Mouse (Mus musculus) ES-E14 (cell line): ENCODE measurements around the gene Slc6a20b. TPM values are rescaled to one million over a fixed set of nuclear protein-coding genes. Genes with fewer than 3 reads are reported as not detected.

Experiments used
- DNase-seq: peaks from one replicate; pipeline ENCODE4 v3.0.0-alpha.2; 2013; ENCODE audit warnings: low read depth, low spot score
- H3K27ac ChIP-seq: 2 replicates; pipeline ENCODE4 v1.5.1; 2012; ENCODE audit warnings: low read depth, mild to moderate bottlenecking, low read length, moderate library complexity, mixed read lengths; ENCODE audit not compliant: poor library complexity, insufficient read depth, severe bottlenecking
- H3K36me3 ChIP-seq: 2 replicates; pipeline ENCODE4 v1.6.1; 2012; ENCODE audit warnings: mild to moderate bottlenecking, low read length, moderate library complexity, mixed read lengths; ENCODE audit not compliant: control insufficient read depth, poor library complexity, insufficient read depth, severe bottlenecking
- H3K4me1 ChIP-seq, 2 experiments: fragments of 150-350 bp in 1 of 2; sonication (generic) in 1 of 2; 2 replicates each; pipeline ENCODE4 v1.6.1; 2012; ENCODE audit warnings: low read length in 2 of 2, mild to moderate bottlenecking in 1 of 2, mixed read lengths in 1 of 2; ENCODE audit not compliant: control insufficient read depth in 2 of 2, insufficient read depth in 2 of 2, poor library complexity in 1 of 2
- H3K4me3 ChIP-seq, 2 experiments: fragments of 150-350 bp in 1 of 2; sonication (generic) in 1 of 2; 2 replicates each; pipeline ENCODE4 v1.5.1; 2012; ENCODE audit warnings: low read length in 2 of 2, low read depth in 1 of 2, mild to moderate bottlenecking in 1 of 2, mixed read lengths in 1 of 2; ENCODE audit not compliant: insufficient read depth in 1 of 2, poor library complexity in 1 of 2, severe bottlenecking in 1 of 2
- H3K9ac ChIP-seq: 2 replicates; pipeline ENCODE4 v1.6.1; 2012; ENCODE audit warnings: low read depth, mild to moderate bottlenecking, low read length, mixed read lengths; ENCODE audit not compliant: poor library complexity, insufficient read depth, severe bottlenecking
- H3K9me3 ChIP-seq: fragments of 150-350 bp; sonication (generic); 2 replicates; pipeline ENCODE4 v1.6.1; 2012; ENCODE audit warnings: low read depth, mild to moderate bottlenecking, low read length; ENCODE audit not compliant: control insufficient read depth, insufficient read depth
- CHD2 ChIP-seq: IDR thresholded peaks from 2 replicates; pipeline ENCODE4 v1.6.1; 2014; ENCODE audit warnings: mild to moderate bottlenecking, low read depth, low read length, inconsistent platforms
- HCFC1 ChIP-seq: IDR thresholded peaks from 2 replicates; pipeline ENCODE4 v1.6.1; 2012; ENCODE audit warnings: low read length, inconsistent platforms, borderline replicate concordance; ENCODE audit not compliant: insufficient read depth
- MAFK ChIP-seq: IDR thresholded peaks from 2 replicates; pipeline ENCODE4 v1.6.1; 2014; ENCODE audit warnings: mild to moderate bottlenecking, low read depth, low read length, inconsistent platforms; ENCODE audit not compliant: insufficient read depth
- ZC3H11A ChIP-seq: IDR thresholded peaks from 2 replicates; pipeline ENCODE4 v1.6.1; 2012; ENCODE audit warnings: low read depth, mild to moderate bottlenecking, inconsistent platforms, low read length, borderline replicate concordance
- ZNF384 ChIP-seq: IDR thresholded peaks from 2 replicates; pipeline ENCODE4 v1.6.1; 2012; ENCODE audit warnings: low read depth, low read length, inconsistent platforms
- in situ Hi-C, 2 experiments: fragments of 600-800 bp; cut with MboI; formaldehyde crosslinking; loops; one replicate each; pipeline ENCODE4 v1.15.1; 2025; ENCODE audit warnings: low sequenced_read_pairs in 2 of 2, inconsistent platforms in 1 of 2; ENCODE audit not compliant: unreplicated experiment in 2 of 2
- total RNA-seq: library from RNA; depleted of rRNA; stranded (reverse); fragments of 300-350 nt; gene quantifications from 2 replicates; pipeline ENCODE4 v1.2.3, GENCODE M21; 2012; rRNA removed

Gene Slc6a20b
- total RNA-seq, 1 experiment, result 0.31 TPM

DNA sequence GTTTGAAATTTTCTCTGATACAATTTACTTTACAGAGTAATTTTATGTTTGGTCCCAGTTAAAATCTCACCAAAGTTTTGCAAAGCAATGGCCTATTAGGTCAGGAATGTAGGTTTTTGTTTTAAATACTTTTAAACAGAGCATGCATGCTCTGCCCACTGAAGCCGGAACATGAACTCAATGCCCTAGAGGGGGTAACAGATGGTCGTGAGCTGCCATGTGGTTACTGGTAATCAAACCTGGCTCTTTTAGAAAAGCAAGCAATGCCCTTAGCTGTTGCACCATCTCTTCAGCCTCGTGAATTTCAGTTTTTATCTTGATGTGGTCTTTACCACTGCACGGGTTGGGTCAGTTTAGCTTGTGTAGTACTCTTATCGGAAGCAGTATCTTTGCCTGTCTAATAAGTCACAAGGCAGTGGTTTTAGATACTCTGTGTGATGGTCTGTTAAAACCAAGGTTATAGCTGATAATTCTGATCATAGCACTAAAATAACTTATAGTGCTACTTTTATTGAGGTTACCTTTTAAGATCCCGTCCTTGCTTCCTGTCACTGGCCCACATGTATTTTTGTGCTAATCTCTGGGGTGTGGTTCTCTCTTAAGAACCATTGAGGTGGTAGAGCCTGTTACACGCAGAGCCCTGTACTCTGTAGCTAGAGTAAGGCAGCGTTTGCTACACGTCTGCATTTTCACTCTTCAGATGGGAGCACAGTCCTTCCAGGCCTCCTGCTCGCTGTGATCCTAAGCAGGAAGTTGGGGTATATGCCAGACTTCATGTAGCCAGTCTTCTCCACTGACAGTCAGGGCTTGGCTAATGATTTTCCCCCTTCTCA is 54.8 kb downstream of the Slc6a20b start:
- no peak overlapping the region for H3K27ac ChIP-seq
- no peak overlapping the region for H3K4me3 ChIP-seq
- TF ChIP-seq ZC3H11A, result no peak
- TF ChIP-seq ZNF384, result no peak
- no peak for TF ChIP-seq HCFC1
- no peak for TF ChIP-seq MAFK
- TF ChIP-seq CHD2, result no peak
- H3K9me3 ChIP-seq, result no peaks in the 10 kb centered on the region
- H3K4me1 ChIP-seq, result peaks cover 0 to 3% of the 10 kb centered on the region in 2 experiments; a peak in 1 of 4 replicates
- no peak overlapping the region for H3K9ac ChIP-seq
- no peak for DNase-seq
- in situ Hi-C loops, result no loop called here
- H3K36me3 ChIP-seq, result no peaks in the 10 kb centered on the region; the same call in 1 of the 2 replicates

DNA sequence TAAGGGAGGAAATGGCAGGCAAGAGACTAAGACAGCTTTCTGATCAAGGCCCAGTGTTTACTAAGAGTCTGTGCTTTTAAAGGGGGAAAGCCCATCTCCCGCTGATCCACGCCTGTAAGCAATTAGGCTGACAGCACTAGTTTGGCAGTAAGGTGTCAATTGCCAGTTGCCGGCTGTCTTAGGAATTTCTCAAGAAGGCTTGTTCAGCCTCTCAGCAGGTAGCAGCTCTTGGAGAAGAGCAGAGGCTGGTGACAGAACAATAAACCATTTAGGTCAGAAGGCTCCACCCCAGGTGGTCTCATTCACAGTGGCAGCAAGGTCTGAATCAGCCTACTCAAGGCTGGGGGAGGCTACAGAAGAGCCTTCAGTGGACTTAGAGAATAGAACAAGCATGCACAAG is 77.8 kb downstream of the Slc6a20b start:
- Histone ChIP-seq H3K27ac (no peak overlapping the region), H3K36me3 (no peaks in the 10 kb centered on the region)
- peak; percentile 60 for DNase-seq

More for the DNA sequence above, 77.8 kb downstream of the Slc6a20b start:
- H3K9ac ChIP-seq, result no peak overlapping the region
- in situ Hi-C loops, result no loop called here
- no peak overlapping the region for H3K4me3 ChIP-seq
- peaks cover 0 to 7% of the 10 kb centered on the region in 2 experiments; a peak in 2 of 4 replicates for H3K4me1 ChIP-seq
- no peaks in the 10 kb centered on the region for H3K9me3 ChIP-seq
- no peak for TF ChIP-seq HCFC1
- TF ChIP-seq CHD2, result no peak
- no peak for TF ChIP-seq ZC3H11A
- TF ChIP-seq ZNF384, result no peak
- no peak for TF ChIP-seq MAFK

Other genes starting within 250 kb of the Slc6a20b start
- 14.2 and 16.2 TPM in 2 replicates for gene Limd1, start 153.9 kb downstream of the Slc6a20b start, total RNA-seq
- gene Sacm1l, start 102.8 kb downstream of the Slc6a20b start, total RNA-seq, result 18.5 and 23.2 TPM in 2 replicates
- not detected in 2 replicates for gene Ccr9, start 45.9 kb upstream of the Slc6a20b start, total RNA-seq
- gene Slc6a20a, start 46.3 kb upstream of the Slc6a20b start, total RNA-seq, result 0.22 and 0.32 TPM in 2 replicates
- gene Lztfl1, start 85.1 kb upstream of the Slc6a20b start, total RNA-seq, result 18.4 and 19.8 TPM in 2 replicates
- gene Cxcr6, start 173.9 kb upstream of the Slc6a20b start, total RNA-seq, result 0.16 and 1.3 TPM in 2 replicates
- gene Fyco1, start 219.3 kb upstream of the Slc6a20b start, total RNA-seq, result 7.9 and 11.8 TPM in 2 replicates
- gene Xcr1, start 229.5 kb upstream of the Slc6a20b start, total RNA-seq, result 0.05 and 0.09 TPM in 2 replicates